Mouse (Mus musculus): ENCODE measurements around the gene Lrch1.

The Lrch1 gene

DNA sequence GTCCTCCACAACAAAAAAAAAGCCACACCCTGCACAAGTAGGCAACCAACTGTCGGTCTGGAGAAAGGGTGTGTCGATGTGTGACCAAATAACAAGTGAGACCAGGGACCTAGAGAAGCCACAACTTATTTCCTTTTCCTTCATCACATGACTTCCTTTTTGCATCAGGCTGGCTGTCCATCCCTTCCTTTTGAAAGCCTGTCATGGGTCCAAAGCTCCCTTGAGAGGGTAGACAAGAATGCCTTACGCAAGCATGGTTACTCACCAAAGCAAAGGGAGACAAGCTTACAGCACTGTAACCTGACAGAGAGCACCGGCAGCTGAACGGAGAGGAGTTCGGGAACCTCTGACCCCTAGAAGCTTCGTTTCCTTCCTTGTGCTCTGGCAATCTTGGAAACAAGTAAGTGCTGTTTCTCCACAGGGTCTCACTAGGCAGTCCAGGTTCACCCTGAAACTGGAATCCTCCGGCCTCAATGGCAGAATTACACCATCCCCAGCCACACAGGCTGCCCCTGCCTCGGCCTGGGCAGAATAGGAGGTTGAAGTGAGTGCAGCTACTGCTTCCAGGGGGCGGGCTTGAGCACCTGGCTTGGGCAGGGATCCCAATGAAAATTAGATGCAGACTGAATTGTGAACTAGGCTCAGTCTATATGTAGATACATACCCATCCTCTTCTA, 150.2 kb downstream of the Lrch1 start:
- DNase-seq = no peak

DNA sequence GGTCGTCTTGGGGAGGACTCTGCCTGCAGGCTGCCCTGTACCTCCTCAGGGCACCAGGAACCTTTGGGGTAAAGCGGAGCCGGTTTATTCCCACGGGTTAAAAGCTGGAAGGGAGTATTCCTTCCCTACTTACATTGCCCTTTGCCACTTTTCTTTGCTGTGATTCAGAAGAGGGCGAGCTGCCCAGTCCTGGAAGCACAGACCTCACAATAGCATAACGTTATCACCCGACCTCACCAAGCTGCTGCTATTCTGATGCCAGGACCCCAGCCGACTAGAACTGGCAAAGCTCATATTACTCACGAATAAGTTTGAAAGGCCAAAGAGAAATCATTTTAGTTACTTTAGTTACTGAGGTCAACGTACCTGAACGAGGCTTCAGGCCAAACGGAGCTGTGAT, 152.7 kb downstream of the Lrch1 start:
- no peak for DNase-seq

DNA sequence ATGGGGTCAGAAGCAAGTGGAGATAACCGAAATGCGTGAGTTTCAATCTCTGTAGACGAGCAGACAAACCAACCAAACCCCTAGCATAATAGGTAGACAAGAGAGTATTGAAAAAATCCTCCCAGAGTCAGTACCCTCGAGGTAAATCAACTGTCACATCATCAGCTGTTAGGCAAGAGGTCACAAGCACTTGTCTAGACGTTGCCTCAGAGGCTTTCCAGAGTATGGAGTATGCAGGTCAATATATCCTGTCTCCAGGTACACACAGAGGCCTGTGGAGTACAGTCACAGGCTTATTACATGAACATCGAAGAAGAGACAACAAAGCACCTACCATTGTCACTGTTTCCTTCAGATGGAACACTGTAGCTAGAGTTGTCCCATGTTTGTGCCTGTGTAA, 154.9 kb downstream of the Lrch1 start:
- DNase-seq = no peak

DNA sequence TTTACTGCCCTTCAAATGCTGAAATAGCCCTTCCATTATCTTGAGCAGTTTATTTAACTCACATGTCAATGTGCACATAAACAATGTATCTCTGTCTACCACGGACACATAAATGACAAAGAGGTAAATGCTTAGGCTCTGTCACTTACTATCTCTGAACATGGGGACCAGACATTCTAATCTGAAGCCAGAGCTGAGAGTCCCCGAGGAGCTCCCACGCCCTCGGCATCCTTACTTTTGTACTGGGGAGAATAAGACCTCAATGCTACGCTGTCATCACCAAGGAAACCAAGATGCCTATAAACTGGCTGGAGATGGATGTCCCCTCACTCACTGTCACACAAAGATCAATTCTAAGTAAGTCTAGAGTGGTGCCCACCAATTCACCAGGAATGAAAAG, 157.1 kb downstream of the Lrch1 start:
- no peak for DNase-seq

DNA sequence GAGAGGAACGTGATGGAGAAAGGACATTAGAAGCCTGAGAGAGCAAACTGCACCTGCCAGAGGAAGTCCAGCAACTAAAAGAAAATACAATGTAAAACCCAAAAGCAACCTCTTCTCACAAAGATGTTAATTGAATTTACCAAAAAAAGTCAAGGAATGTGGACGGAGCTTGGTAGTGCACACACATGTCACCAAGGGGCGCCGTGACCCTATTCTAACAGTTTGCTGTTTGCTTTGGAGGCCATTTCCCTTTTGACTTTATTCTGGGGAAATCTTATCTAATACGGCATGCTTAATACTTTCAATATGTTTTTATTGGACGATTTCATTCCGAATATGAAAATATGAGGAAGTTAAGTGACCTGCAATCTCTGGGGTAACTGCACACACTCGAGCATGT, 158.9 kb downstream of the Lrch1 start:
- peak; percentile 40 to 49 for DNase-seq

DNA sequence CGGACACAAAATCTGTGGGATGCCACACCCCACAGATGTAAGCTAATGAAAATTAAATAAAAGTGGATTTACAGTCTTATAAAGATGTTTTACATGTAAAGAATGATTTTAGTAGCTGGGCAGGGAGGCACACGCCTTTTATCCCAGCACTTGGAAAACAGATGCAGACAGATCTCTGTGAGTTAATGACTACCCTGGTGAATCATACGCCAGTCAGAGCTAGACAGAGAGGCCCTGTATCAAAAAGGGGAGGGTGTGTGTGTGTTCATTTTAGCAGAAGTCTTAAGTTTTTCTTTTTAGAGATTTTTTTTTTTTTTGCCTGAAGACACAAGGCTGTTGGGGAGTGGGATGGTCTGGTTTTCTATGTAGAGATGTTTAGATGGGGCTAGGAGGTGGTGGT, 160.0 kb downstream of the Lrch1 start:
- no peak for DNase-seq

DNA sequence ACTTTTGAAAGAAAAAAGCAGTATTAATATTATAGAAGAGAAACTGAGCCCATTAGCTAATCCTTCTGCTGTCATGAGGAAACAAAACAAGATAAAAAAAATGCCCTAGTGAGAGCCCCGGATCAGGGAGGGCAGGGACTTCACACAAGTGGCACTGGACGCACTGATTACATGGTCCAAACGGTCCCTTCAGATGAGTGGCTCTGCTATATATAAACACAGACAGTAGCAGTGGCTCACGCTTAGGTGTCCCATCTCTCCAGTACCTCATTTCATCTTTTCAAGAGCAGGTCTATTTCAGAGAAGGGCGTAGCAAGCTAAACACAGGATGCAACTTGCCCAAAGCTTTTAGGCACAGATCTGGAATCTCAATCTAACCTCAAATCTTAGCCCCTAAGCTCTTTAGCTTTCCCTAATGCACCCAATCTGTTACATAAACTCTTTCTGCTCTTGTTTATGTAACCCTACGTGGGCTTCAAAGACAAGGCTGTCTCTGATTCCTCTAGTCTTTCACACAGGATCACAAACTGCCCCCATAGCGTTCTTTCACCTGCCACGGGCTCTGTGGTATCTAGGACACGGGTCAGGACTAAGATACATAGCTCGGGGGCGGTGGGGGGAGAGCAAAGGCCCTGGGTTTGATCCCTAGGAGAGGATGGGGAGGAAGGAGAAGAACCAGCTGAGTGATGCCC, 163.3 kb downstream of the Lrch1 start:
- DNase-seq = no peak

DNA sequence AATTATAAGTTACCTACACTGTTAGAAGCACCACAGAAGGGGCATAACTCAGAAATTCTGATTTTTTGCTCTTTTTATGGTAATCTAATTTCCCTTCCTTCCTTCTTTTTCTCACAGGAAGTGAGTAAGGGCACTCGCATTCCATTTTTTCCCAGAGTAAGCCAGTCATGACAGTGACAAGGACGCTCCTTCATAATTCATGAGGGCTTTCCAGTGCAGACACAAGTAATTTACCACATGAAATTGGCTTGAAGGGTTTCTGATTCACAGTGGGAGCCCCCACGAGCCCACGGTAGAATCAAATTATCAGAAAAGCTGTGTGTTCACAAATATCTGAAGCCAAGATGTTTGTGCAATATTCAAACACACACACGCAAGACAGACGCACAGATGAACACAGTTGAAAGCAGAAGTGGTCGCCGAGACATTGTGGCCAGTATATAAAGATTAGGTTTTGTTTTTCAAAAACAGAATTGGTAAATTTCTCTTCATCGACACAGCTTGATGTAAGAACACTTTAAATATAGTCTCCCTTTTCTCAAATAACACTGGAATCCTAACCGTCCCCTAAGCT, 173.5 kb downstream of the Lrch1 start:
- DNase-seq = no peak

DNA sequence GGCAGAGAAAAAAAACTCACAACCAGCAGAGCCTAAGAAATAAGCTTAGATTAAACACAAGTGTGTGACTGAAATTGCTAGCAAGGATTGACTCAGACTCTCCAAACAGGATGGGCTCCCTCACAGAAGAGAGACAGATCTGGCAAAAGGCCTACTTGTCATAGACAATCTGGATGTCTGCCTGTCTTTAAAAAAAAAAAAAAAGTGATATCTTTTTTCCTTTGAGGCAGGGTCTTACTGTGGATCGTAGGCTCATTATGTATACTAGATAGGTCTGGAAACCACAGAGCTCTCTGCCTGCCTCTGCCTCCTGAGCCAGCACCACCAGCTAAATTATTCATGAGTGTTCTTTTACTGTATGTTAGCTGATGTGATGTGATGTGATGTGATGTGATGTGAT, 179.8 kb downstream of the Lrch1 start:
- no peak for DNase-seq

DNA sequence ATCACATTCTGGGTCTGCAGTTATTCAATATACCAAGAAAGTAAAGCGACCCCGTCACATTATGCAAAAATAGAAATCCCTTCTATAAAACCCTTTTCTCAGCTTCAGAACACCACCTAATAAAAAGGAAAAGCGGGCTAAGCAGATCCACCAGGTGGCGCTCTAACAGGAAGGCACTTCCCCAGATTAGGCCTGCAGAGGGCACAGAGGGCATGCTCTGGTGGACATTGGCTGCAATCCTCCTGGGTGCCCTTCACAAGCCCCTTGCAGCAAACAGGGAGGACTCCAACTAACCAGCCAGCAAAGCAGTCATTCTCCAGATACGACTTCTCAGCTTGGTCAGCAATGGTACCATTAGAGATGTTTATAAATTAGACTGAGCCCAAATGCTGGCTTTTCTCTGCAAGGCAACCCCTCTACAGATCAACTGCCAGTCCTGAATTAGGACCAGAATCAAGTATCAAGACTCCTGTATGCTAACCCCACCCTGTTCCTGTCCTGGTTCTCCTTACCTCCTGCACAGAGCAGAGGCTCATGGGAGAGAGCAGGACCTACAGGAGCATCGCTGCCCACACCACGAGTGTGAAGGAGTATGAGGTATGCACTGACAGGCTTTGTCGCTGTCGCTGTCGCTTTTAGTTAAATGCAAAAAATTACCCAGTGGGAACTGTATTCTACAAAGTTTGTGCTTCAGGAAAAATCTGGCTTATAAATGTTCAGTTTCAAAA, 183.3 kb downstream of the Lrch1 start:
- peak; percentile 83 to 88 for DNase-seq

DNA sequence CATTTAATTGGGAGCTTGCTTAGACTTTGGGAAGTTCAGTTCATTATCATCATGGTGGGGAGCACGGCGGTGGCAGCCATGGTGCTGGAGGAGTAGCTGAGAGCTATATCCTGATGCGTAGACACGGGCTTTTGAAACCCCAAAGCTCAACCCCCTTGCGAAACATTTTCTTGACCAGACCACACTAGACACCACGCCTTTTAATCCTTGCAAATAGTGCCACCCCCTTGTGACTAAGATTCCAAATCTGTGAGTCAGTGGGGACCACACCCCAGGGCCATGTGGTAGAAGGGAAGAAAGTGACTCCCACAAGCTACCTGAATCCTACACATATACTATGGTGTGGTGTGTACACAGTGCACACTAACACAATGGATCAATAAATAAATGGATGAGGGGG, 210.8 kb downstream of the Lrch1 start:
- no peak for DNase-seq

DNA sequence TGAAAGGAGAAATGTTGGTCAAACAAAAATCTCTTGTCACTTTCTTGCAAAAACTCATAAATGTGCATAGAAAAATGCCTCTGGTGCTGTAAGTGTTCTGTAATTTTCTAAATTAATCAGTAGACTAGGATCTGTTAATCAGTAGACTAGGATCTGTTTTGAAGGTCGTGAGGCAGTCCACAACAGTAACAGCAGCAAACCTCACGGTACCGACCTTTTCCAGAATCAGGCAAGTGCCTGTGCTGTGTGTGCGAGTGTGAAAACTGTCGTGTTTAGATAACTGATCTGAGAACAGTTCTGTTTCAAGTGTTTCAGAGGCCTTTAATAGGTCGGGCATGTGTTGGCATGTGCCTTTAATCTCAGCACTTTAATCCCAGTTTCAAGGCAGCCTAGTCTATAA, 212.2 kb downstream of the Lrch1 start:
- peak; percentile 61 to 67 for DNase-seq

DNA sequence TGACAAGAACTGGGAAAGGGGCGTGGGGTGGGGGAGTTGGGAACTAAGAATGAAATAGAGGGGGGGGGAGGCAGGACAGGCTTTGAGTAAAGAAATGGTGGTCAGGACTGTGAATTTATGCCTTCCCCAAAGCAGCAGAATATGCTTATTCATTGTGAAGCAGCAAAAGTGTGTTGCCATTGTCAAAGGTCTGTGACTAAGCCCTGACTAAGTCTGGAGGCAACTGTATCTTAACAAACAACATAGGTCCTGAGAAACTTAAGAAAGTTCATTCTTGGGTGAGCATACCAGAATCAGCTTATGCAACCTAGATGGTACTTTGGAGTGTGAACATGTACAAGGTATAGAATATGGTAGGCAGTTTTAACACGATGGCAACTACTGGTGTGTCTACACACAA, 214.3 kb downstream of the Lrch1 start:
- no peak for DNase-seq

DNA sequence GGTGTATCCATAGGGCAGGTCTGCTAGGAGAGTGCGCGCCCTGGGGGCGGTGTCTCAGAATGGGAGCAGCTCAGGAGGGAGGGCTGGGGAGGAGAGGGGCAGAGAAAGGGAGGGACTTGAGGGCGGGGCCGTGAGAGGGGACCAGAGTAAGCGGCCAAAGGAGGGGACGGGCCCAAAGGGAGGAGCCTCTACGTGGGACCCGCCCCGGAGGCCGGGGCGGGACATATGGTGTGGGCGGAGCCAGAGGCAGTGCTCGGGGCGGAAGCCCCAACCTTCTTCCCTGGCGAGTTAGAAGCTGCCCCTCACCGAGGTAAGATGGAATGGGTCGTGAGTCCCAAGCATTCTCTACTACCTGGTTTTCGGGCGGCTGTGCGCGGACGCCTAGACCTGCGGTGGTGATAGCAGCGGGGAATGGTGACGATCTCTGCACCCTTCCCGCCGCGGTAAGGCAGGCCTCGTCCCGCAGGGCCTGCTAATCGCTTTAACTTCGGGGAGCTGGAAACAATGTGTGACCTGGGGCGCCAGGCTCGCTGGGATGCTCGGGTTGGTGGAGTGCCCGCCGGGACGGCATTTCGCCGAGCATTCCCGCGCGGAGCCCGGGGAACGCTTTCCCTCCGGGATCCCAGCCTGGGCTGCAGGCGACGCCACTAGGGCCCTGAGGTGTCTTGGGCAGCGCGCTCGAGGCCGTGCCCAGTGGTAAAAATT, 215.4 kb downstream of the Lrch1 start, which contains the start of gene Esd:
TSS of gene Esd (plus strand) at position 219 of the 705 bp plus-strand sequence.
- peak; percentile 95 to 98 for DNase-seq

DNA sequence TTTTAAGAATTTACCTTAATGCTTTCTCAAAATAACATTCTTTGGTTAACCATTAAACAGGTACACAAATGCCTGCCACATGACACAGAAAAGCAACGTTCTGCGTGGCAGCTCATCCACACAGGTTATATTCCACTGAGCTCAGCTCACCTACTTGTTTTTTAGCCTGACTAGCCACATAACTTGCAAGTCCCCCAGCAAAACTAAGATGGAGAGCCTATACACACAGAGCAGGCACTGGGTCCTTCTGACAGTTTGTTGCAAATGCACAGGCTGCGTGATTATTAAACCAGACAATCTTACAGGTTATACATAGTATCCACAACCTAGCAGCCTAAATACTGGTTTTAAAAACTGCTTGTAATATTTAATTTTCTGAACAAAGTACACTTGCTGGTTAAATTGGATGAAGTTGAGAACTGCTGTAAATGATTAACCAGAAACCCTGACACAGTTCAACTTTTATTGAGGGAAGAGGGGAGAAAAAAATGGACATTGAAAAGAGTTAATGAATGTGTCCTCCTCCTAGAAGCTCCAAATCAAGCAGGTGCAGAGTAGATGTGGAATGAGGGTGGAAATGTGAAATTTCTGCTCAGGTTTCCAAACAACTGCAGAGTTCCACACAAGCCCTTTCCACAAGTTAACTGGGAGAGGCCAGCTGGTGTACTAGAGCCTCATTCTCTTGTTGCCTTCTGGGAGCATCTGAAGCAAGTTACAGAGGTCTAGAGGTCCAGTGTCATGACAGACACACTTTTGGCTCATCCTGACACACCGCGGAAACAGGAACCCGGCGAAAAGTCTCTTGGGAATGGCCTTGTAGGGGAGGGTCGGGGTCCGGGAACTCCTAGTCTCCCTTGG, 216.2 kb downstream of the Lrch1 start:
- peak; percentile 46 to 69 for DNase-seq

DNA sequence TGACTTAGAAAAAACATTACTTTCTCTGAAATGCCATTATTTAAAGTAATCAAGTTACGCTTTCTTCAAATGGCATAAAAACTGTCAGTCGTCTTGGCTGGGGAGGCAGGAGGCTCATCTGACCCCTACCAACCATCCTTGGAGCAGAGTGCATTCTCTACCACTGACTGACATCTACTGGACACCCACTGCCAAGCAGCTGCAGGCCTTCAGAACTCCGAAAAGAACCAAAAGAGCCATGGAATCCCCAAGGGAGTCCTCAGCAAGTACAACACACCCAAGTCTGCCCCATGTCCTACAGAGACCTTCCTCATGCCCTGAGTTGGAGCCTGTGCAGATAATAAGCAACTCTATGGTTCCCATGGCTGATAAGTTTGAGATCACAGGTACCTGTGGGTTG, 224.1 kb downstream of the Lrch1 start:
- peak in 1 of 2 experiments; percentile 16 for DNase-seq

DNA sequence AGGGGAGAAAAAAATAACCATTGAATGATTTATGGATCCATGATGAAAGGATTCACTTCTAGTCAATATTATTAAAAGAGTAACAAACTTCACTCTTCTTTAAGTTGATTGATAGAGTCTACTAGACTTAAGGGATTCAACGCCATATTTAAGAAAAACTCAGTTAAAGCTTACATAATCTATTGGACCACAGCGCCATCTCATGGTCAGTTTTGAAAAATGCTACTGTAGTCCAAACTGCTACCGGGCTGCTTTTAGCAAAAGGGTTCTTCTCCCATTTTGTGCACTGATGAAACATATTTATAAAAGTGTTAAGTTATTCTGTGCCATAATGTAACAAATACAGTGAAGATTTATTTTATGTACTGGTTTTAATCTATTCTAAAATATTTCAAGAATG, 238.6 kb downstream of the Lrch1 start:
- DNase-seq = peak in 1 of 2 experiments; percentile 65
